Mouse (Mus musculus) hindbrain, postnatal 0 days (tissue): ENCODE measurements at regions not wholly inside any gene's neighbourhood (a gene's known extent, or its start where the extent isn't known, plus 50 kb on each side); places are given as distances from the start of the nearest gene placed in this dataset.

Experiments
- ATAC-seq: fragments of 200-750 bp; cut with Nextera tagmentation; 2 replicates; pipeline ENCODE4 v1.8.0; 2017; ENCODE audit warnings: mild to moderate bottlenecking, moderate TSS enrichment, moderate library complexity
- DNase-seq: peaks from one replicate; pipeline ENCODE4 v3.0.0-alpha.2; 2015; ENCODE audit warnings: low spot score
- H3K27ac ChIP-seq: fragments of 300-500 bp; sonication (generic); 2 replicates; pipeline ENCODE4 v1.5.1; 2014; ENCODE audit warnings: mild to moderate bottlenecking
- H3K27me3 ChIP-seq: fragments of 300-500 bp; sonication (generic); 2 replicates; pipeline ENCODE4 v1.6.1; 2014; ENCODE audit warnings: low read length, mixed read lengths; ENCODE audit not compliant: insufficient read depth
- H3K36me3 ChIP-seq: fragments of 300-500 bp; sonication (generic); 2 replicates; pipeline ENCODE4 v1.6.1; 2014; ENCODE audit warnings: low read length, mixed read lengths; ENCODE audit not compliant: insufficient read depth
- H3K4me1 ChIP-seq: fragments of 300-500 bp; sonication (generic); 2 replicates; pipeline ENCODE4 v1.6.1; 2014; ENCODE audit warnings: antibody characterized with exemption, low read length, mixed read lengths; ENCODE audit not compliant: insufficient read depth
- H3K4me2 ChIP-seq: fragments of 300-500 bp; sonication (generic); 2 replicates; pipeline ENCODE4 v1.6.1; 2014; ENCODE audit warnings: low read depth, mild to moderate bottlenecking, low read length, moderate library complexity, mixed read lengths
- H3K4me3 ChIP-seq: fragments of 300-500 bp; sonication (generic); 2 replicates; pipeline ENCODE4 v1.5.1; 2014; ENCODE audit warnings: low read length
- H3K9ac ChIP-seq: fragments of 300-500 bp; sonication (generic); replicated peaks from 2 replicates; pipeline ENCODE4 v1.6.1; 2014; ENCODE audit warnings: mild to moderate bottlenecking, low read length, moderate library complexity, mixed read lengths
- H3K9me3 ChIP-seq: fragments of 300-500 bp; sonication (generic); 2 replicates; pipeline ENCODE4 v1.6.1; 2016; ENCODE audit warnings: low read length, mixed read lengths
- CTCF ChIP-seq: IDR thresholded peaks from 2 replicates; pipeline ENCODE4 v1.5.1; 2016; ENCODE audit warnings: antibody characterized with exemption, control low read depth, low read depth
- WGBS: fragments of 180-500 bp; shearing (Covaris S2); extraction: QIAGEN DNeasy Blood & Tissue Kit; methylation state at CpG from one replicate; pipeline ENCODE4 v1.1.7; 2014; 5-methylcytosine and 5-hydroxymethylcytosine counted together

- Histone ChIP-seq H3K9me3 (no peaks in the 10 kb centered on the region), H3K9ac (no peak overlapping the region), H3K36me3 (no peaks in the 10 kb centered on the region), H3K27me3 (no peaks in the 10 kb centered on the region), H3K4me3 (no peak overlapping the region), H3K27ac (no peak overlapping the region), H3K4me1 (no peaks in the 10 kb centered on the region), H3K4me2 (no peak overlapping the region)
- 83% methylated on average over 5 of the region's 5 CpGs for WGBS
- no peak for ATAC-seq
- no peak for TF ChIP-seq CTCF
- no peak for DNase-seq
These were observed 203.6 kb downstream of the Tshz3 start for GRCm38 (mm10) chr7:36901537-36901936.

GRCm38 (mm10) chr7:36913304-36913703, 215.4 kb downstream of the Tshz3 start:
- H3K4me3 ChIP-seq: no peak overlapping the region
- no peaks in the 10 kb centered on the region for H3K27me3 ChIP-seq
- H3K27ac ChIP-seq: no peak overlapping the region
- ATAC-seq (no peak), DNase-seq (no peak)
- H3K36me3 ChIP-seq: no peaks in the 10 kb centered on the region
- H3K4me2 ChIP-seq: no peak overlapping the region
- 88% methylated on average over 3 of the region's 3 CpGs for WGBS
- no peak for TF ChIP-seq CTCF
- no peak overlapping the region for H3K9ac ChIP-seq
- no peaks in the 10 kb centered on the region for H3K4me1 ChIP-seq
- H3K9me3 ChIP-seq: no peaks in the 10 kb centered on the region

- no peaks in the 10 kb centered on the region for H3K27me3 ChIP-seq
- TF ChIP-seq CTCF: no peak
- no peak overlapping the region for H3K27ac ChIP-seq
- WGBS: 83% methylated on average over 9 of the region's 9 CpGs
- no peaks in the 10 kb centered on the region for H3K36me3 ChIP-seq
- no peak overlapping the region for H3K4me2 ChIP-seq
- ATAC-seq: no peak
- H3K9me3 ChIP-seq: no peaks in the 10 kb centered on the region
- H3K4me1 ChIP-seq: no peaks in the 10 kb centered on the region
- H3K4me3 ChIP-seq: no peak overlapping the region
- DNase-seq: no peak
- no peak overlapping the region for H3K9ac ChIP-seq
These were observed 216.3 kb downstream of the Tshz3 start for GRCm38 (mm10) chr7:36914261-36914660.

GRCm38 (mm10) chr7:36915171-36915570, 217.3 kb downstream of the Tshz3 start:
- no peaks in the 10 kb centered on the region for H3K4me1 ChIP-seq
- TF ChIP-seq CTCF: no peak
- H3K4me3 ChIP-seq: no peak overlapping the region
- ATAC-seq (no peak), DNase-seq (no peak)
- H3K4me2 ChIP-seq: no peak overlapping the region
- no peak overlapping the region for H3K27ac ChIP-seq
- no peaks in the 10 kb centered on the region for H3K9me3 ChIP-seq
- H3K9ac ChIP-seq: no peak overlapping the region
- H3K27me3 ChIP-seq: no peaks in the 10 kb centered on the region
- 64% methylated on average over 5 of the region's 5 CpGs for WGBS
- no peaks in the 10 kb centered on the region for H3K36me3 ChIP-seq

- Histone ChIP-seq H3K36me3 (no peaks in the 10 kb centered on the region), H3K9ac (no peak overlapping the region), H3K4me3 (no peak overlapping the region), H3K4me2 (no peak overlapping the region), H3K27ac (no peak overlapping the region), H3K9me3 (no peaks in the 10 kb centered on the region), H3K27me3 (no peaks in the 10 kb centered on the region), H3K4me1 (no peaks in the 10 kb centered on the region)
- ATAC-seq (no peak), DNase-seq (no peak)
- no peak for TF ChIP-seq CTCF
- WGBS: 66% methylated on average over 9 of the region's 9 CpGs
These were observed 219.1 kb downstream of the Tshz3 start for GRCm38 (mm10) chr7:36917011-36917410.

GRCm38 (mm10) chr7:36919413-36919812, 221.5 kb downstream of the Tshz3 start:
- no peak overlapping the region for H3K4me2 ChIP-seq
- no peaks in the 10 kb centered on the region for H3K4me1 ChIP-seq
- H3K27ac ChIP-seq: no peak overlapping the region
- DNase-seq: no peak
- H3K4me3 ChIP-seq: no peak overlapping the region
- no peak overlapping the region for H3K9ac ChIP-seq
- H3K27me3 ChIP-seq: no peaks in the 10 kb centered on the region
- H3K9me3 ChIP-seq: no peaks in the 10 kb centered on the region
- WGBS: 87% methylated on average over 4 of the region's 4 CpGs
- ATAC-seq: no peak
- peak; percentile 37; the same call in 1 of the 2 replicates for TF ChIP-seq CTCF
- no peaks in the 10 kb centered on the region for H3K36me3 ChIP-seq

- WGBS: 85% methylated on average over 14 of the region's 14 CpGs
- no peaks in the 10 kb centered on the region for H3K36me3 ChIP-seq
- no peaks in the 10 kb centered on the region for H3K9me3 ChIP-seq
- no peaks in the 10 kb centered on the region for H3K4me1 ChIP-seq
- H3K4me3 ChIP-seq: no peak overlapping the region
- H3K9ac ChIP-seq: no peak overlapping the region
- no peaks in the 10 kb centered on the region for H3K27me3 ChIP-seq
- no peak for DNase-seq
- TF ChIP-seq CTCF: no peak
- no peak overlapping the region for H3K27ac ChIP-seq
- H3K4me2 ChIP-seq: no peak overlapping the region
- no peak for ATAC-seq
These were observed 223.1 kb downstream of the Tshz3 start for GRCm38 (mm10) chr7:36921003-36921402.
